Mouse (Mus musculus): ENCODE results near the gene Smyd1.

The Smyd1 gene

DNA sequence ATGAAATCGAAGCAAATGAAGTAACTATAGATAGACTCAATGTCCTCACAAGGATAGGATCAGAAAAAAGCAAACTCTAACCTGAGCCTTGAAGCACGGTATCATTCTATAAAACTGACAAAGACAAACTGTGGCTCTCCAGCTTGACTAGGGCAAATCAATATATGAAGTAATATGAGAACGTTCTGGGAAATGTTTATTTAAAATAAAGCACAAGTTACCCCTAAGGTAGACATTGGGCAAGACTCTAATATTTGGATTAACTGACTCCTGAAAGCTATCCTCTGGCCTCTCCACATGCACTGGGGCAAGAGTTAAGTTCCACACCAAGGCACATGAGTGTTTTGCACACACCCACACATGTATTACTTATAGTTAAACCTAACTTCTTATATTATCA, 61.0 kb downstream of the Smyd1 start:
- no peak for DNase-seq (ENCODE audit: low read depth in 2 of 2, low spot score in 2 of 2)

DNA sequence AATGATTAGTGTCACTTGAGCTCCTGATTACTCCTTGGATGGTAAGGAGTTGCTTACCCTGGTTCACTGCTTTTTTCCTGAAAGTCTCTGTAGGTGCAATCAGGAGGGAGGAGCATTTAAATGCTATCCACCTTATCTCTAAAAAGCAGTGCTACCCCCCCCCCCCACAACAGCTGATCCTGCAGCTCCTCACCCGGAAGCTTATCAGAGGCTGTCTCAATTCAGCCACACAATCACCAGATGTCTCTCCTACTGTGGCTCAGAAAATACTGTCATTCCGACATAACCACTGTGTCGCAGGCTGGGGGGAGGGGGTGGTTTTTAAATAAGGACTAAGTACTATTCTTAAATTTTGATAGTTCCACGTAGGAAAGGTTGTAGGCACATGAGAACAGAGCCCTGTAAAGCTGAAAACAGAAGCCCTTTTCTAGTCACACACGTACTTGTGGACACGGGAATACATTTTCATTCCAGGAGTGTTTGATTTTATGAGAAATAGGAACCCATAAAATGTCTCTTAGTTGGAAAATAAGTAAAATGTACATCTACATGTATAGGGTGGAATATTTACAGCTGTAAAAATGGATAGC, 61.9 kb downstream of the Smyd1 start:
- no peak for DNase-seq (ENCODE audit: low read depth in 2 of 2, low spot score in 2 of 2)

- no peak for DNase-seq (ENCODE audit: low read depth in 2 of 2, low spot score in 2 of 2)
Observed at GRCm38 (mm10) chr6:71259166-71259565, 62.9 kb downstream of the Smyd1 start.

- no peak for DNase-seq (ENCODE audit: low read depth in 2 of 2, low spot score in 2 of 2)
Observed at GRCm38 (mm10) chr6:71258562-71258961, 63.5 kb downstream of the Smyd1 start.

DNA sequence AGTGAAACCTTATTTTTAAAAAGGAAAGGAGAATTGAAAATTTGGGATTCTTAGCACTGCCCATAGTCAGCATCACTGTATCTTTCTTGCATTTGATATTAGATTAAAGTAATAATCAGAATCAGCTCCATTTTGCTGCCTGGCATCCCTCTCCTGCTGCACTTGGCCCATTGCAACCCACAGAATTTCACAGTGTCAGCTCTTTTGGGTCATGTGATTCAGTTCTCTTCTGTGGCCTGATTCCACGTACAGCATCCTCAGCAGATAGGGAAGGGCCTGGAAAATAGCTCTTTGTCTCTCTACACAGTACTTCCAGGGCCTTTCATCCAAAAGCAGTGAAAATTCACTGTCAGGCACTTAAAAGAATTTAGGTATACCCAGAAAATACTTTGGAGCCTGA, 64.7 kb downstream of the Smyd1 start:
- no peak for DNase-seq (ENCODE audit: low read depth in 2 of 2, low spot score in 2 of 2)

GRCm38 (mm10) chr6:71256166-71256565, 65.9 kb downstream of the Smyd1 start:
- DNase-seq (ENCODE audit: low read depth in 2 of 2, low spot score in 2 of 2): no peak

- DNase-seq (ENCODE audit: low read depth in 2 of 2, low spot score in 2 of 2): no peak
Observed at GRCm38 (mm10) chr6:71254456-71254855, 67.6 kb downstream of the Smyd1 start.

DNA sequence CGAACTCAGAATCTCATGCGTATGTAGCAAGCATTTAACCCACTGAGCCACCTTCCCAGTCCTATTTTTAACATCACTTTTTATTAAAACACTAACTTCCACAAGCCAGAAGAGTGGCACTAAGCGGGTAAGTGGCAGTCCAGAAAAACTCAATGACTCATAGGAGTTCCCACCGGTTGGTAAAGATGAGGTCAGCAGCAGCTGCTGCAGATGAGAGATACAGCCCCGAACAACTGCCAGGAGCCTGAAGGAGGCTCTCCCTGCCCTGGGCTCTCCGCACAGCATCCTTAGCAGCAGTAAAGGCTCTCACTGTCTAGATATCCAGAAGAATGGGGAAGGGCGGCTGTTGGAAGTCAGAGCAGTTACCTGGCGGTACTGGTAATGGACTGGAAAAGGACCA, 71.1 kb downstream of the Smyd1 start:
- DNase-seq (ENCODE audit: low read depth in 2 of 2, low spot score in 2 of 2): no peak

DNA sequence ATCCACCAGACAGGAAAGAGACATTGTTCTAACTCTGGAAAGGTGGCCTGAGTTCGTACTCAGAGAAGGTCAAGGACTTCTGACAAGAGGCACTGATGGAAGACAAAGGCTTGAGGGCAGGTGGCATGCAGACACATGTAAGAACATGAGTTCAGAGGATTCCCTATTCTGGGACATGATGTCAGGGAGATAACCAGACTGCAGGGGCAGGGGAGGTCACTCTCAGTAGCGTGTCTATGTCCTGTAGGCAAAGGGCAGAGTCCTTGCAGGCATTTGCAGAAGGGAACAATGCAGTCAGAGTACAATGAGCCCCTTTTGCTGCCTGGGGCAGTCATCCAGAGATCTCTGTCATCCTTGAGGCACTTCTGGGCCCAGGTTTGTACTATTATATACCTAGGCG, 72.4 kb downstream of the Smyd1 start:
- no peak for DNase-seq (ENCODE audit: low read depth in 2 of 2, low spot score in 2 of 2)

DNA sequence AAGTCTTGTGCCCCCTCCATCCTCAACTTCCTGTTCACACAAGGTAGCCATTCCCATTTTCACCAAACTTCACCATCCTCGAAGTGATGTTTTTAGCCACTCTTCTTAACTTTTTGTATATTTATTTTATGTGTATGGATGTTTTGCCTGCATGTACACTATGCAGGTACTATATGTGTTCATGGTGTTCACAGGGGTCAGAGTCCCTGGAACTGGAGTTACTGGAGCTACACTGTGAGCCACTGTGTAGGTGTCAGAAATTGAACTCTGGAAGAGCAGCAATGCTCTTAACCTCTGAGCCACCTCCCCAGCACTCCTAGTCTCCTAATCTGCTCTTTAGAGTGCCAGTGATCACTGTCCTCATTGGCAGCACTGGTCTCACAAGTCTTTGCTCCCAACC, 73.6 kb downstream of the Smyd1 start:
- DNase-seq (ENCODE audit: low read depth in 2 of 2, low spot score in 2 of 2): no peak

GRCm38 (mm10) chr6:71243258-71243657, 78.8 kb downstream of the Smyd1 start:
- no peak for DNase-seq (ENCODE audit: low read depth in 2 of 2, low spot score in 2 of 2)

DNA sequence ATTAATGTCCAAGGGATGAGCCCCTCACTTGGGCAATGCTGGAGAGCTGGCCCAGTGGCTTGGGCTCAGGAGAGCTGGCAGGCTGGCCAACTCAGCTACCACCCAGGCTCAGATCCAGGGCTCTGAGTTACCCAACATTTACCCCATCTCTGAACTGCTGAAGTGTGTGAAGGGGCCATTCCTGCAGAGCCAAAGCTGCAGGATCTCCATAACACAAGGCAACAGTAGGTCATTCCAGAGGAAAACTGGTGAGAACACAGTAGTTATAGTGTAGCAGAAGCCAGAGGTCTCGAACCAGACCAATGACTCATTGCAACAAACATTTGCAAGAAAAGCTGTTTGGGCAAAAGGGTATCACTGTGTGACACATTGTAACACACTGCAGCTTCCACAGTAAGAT, 79.2 kb downstream of the Smyd1 start:
- DNase-seq (ENCODE audit: low read depth in 2 of 2, low spot score in 2 of 2): no peak

DNA sequence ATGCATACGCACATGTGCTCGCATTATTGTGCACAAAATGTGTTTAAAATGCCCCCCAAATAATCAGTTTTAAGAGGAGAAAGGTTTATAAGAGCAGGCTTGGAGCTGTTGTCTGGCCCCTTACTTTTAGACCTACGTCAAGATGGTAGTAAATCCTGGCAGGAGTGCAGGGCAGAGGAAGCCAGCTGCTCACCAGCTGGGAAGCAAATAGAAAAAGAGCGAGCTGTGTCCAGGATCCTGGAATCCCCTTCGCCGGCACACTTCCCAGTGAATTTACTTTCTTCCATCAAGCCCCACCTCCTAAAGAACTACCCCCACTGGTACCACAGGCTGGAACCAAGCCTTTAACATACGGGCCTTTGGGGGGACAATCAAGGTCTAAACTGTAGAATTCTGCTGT, 81.2 kb downstream of the Smyd1 start:
- DNase-seq (ENCODE audit: low read depth in 2 of 2, low spot score in 2 of 2): no peak

DNA sequence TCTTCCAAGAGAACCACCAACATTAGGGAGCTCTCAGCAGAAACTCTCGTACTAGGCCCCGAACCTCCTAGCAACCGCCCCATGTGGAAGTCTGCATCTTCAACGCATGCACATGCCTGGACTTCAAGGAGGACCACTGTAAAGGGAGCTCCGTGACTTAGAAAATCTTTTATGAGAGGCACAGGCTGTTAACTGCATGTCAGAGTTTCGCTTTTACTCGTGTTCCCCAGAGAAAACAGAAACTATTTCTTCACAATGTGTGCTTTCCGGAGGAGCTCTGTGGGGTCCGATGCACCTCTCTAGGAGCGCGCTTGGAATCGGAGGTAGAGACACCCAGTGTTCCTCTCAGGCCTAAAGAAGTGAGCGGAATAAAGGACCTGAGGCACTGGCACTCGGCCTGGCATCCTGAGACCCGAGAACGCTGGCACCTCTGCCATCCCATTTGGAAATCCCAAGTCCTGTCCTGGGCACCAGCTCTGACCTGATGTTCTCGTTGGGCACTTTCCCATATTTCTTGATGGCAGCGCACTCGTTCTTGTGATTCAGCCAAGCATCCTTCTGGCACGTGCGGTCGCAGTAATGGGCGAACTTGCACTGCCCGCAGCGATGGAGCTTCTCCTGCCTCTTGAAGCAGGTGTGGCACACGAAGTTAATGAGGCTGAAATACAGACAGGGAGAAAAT, 82.8 kb downstream of the Smyd1 start:
- no peak for DNase-seq (ENCODE audit: low read depth in 2 of 2, low spot score in 2 of 2)

DNA sequence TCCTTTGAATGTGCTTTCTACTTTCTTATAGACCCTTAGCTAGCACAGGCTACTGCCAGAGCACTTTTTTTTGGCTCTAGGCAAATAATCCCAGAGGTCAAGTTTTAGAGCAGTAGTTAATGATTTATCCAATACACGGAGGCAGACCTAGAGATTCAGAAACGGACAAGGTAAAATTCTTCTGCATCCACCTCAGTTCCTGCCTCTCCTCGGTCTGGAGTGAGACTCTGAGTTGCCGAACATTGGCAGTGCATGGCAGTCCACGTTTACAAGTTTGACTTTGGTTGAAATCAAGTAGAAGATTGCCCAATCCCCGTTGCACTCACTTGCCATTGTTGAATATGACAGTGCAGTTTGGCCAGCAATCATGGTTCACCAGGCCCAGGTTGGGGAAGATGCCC, 85.0 kb downstream of the Smyd1 start:
- DNase-seq (ENCODE audit: low read depth in 2 of 2, low spot score in 2 of 2): no peak

DNA sequence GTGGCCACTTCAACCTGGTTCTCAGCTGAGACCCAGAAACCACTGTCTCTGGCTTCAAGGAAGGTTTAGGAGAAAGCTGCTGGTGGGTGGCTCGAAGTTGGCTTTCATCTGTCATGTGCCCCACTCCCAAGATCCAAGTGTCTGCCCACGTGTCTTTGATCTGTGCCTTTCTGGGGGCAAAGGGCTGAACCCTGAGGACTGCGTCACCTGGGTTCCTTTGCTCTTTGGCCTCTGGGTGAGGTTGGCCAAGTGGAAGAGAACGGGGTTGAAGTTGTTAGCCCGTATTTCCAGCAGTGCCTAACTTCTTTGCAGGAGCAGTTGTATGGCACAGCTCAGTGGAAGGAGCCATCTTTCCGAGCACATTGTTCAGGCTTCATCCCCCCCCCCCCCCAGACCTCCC, 85.5 kb downstream of the Smyd1 start:
- DNase-seq (ENCODE audit: low read depth in 2 of 2, low spot score in 2 of 2): no peak

DNA sequence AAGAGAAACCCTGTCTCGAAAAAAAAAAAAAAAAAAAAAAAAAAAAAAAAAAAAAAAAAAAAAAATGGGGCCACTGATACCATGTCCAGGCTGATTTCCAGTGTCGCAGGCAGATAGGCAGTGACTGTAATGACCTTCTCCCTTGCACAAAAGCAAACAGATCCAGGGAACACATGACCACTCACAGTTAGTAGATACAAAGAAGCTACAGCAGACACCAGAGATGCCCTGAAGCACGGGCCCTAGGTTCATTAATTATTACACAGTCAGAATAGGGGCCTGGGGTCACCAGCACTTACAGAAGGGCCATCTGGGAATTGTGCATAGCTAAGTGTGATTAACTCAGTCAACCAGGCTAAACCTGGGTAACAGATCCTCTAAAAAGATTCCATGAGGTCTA, 86.1 kb downstream of the Smyd1 start:
- no peak for DNase-seq (ENCODE audit: low read depth in 2 of 2, low spot score in 2 of 2)

DNA sequence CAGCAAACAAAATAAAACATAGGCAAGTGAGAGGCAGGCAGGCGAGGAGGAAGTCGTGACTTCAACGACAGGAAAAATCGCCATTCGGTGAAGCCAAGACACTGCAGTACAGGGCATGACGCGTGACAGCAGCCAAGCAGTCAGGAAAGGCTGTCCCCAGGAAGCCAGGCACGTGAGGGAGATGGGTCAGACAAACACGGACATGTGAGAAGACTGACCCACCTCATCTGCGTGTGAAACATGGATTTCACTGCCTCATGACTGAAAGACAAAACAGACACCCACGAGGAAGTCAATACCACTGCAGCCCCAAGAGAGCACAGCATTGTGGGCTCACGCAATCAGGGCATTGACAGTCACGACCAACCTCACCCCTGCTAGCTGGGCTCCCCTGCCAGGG, 86.9 kb downstream of the Smyd1 start:
- DNase-seq (ENCODE audit: low read depth in 2 of 2, low spot score in 2 of 2): no peak

- no peak for DNase-seq (ENCODE audit: low read depth in 2 of 2, low spot score in 2 of 2)
Observed at GRCm38 (mm10) chr6:71227157-71227770, 94.8 kb downstream of the Smyd1 start.

DNA sequence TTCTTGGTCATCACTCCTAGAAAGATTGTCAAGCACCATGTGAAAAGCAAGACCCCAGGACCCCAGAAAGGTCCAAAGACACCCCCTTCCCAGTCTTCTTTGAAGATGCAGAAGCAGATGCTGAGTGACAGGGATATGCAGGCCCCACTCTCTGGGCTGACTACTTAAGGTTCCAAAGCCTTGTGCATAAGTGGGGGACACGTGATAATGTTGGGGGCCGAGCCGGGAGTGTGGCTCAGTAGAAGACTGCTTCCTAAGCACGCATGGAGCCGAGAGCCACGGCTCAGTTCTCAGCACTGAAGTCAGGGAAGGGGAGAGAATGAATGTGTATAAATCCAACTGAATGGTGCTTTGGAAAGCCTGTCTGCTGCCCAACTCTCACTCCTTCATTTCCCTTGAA, 95.5 kb downstream of the Smyd1 start:
- DNase-seq (ENCODE audit: low read depth in 2 of 2, low spot score in 2 of 2): no peak

GRCm38 (mm10) chr6:71224184-71224943, 97.7 kb downstream of the Smyd1 start:
- DNase-seq (ENCODE audit: low read depth in 2 of 2, low spot score in 2 of 2): no peak

DNA sequence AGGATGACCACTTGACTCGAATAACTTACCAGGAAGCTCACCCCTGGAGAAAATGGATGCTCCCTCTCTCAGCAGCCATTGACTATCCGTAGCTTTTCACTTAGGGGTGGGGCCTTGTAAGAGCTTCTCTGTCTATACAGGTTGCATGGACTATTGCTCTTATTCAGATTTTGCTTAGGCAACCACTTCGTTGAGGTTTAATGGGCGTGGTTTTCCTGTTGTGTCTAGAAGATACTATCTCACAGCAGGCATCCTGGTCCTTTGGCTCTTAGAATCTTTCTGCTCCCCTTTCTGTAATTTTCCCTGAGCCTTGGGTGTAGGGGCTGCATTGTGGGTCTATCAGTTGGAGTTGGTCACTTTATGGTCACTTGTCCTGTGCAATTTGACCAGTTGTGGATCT, 100.5 kb downstream of the Smyd1 start:
- DNase-seq (ENCODE audit: low read depth in 2 of 2, low spot score in 2 of 2): no peak
